Mouse (Mus musculus): ENCODE measurements around the gene Ablim1. TPM values are rescaled to one million over a fixed set of nuclear protein-coding genes. Genes with fewer than 3 reads are reported as not detected.

The Ablim1 gene
- polyA plus RNA-seq (2014; fragmentation: Illumina TruSeq; extraction: RNeasy Lipid Tissue Mini Kit (QIAGEN cat#74804); ENCODE audit: low read depth, low replicate concordance), result 65.0 TPM

DNA sequence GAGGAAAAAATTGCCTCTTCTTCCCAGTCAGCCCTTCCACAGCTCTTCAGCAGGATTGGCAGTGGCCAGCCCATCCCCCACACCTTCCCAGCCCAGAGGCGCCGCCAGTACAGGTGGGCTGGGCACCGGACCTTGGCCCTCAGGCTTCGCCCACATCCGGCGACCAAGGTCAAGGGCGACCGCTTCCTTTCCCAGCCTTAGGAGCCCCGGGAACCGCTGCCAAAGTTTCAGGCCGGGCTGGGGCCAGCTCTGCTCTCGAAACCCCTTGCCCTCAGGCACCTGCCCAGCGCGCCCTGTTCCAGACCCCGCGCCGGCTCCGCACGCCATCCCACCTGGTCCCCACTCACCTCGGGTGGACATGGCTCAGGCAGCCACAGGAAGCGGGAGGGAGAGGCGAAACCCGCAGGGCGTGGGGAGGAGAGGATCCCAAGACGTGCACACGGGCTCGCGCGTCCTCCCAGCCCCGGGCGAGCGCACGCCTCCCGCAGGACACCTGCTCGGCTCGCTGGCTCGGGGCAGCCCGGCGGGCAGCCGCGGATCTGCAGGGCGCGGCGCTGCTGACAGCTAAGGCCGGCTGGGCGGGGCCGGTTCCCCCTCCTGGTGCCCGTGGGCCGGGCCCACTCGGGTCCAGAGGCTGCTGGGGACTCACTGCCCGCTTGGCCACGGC is at the start of gene Ablim1:
Gene Ablim1 (minus strand): TSS at position 574 of the 667 bp plus-strand sequence.

GRCm38 (mm10) chr19:57360341-57361130 is 45.8 kb upstream of the Ablim1 start, which contains the start of gene Fam160b1:
Gene Fam160b1, plus strand, starts transcription at chr19:57360680.

GRCm38 (mm10) chr19:57007781-57008710 is 306.7 kb downstream of the Ablim1 start, which contains the start of gene Afap1l2:
Gene Afap1l2, minus strand, starts transcription at chr19:57008228.

Other genes with a start within 250 kb of the Ablim1 start
- gene Fam160b1, start 45.8 kb upstream of the Ablim1 start, polyA plus RNA-seq (2014; fragmentation: Illumina TruSeq; extraction: RNeasy Lipid Tissue Mini Kit (QIAGEN cat#74804); ENCODE audit: low read depth, low replicate concordance), result 14.5 TPM
- 12.7 TPM for gene Trub1, start 138.0 kb upstream of the Ablim1 start, polyA plus RNA-seq (2014; fragmentation: Illumina TruSeq; extraction: RNeasy Lipid Tissue Mini Kit (QIAGEN cat#74804); ENCODE audit: low read depth, low replicate concordance)

Measured in adipose tissue, adult 10 weeks (tissue).